Mouse (Mus musculus) heart, embryonic 12.5 days (tissue): Measurements from ENCODE around the gene Fam149a. TPM values are rescaled to one million over a fixed set of nuclear protein-coding genes. Genes with fewer than 3 reads are reported as not detected.
"Not testable (repeated sequence)": the region's sequence is repeated elsewhere in the genome, so short reads cannot be mapped to it uniquely, and the experiment has no call there.

ENCODE experiments used
- ATAC-seq: fragments of 200-750 bp; cut with Nextera tagmentation; 2 replicates; pipeline ENCODE4 v1.8.0; 2017; ENCODE audit warnings: moderate TSS enrichment, moderate library complexity; ENCODE audit not compliant: insufficient number of reproducible peaks, low FRiP score
- H3K27ac ChIP-seq: fragments of 300-500 bp; sonication (generic); 2 replicates; pipeline ENCODE4 v1.5.1; 2016; ENCODE audit warnings: mild to moderate bottlenecking, moderate library complexity; ENCODE audit not compliant: poor library complexity, severe bottlenecking
- H3K27me3 ChIP-seq: fragments of 300-500 bp; sonication (generic); replicated peaks from 2 replicates; pipeline ENCODE4 v1.6.1; 2016; ENCODE audit warnings: mild to moderate bottlenecking, moderate library complexity
- H3K36me3 ChIP-seq: fragments of 300-500 bp; sonication (generic); 2 replicates; pipeline ENCODE4 v1.6.1; 2016; ENCODE audit warnings: mild to moderate bottlenecking, moderate library complexity
- H3K4me1 ChIP-seq: fragments of 300-500 bp; sonication (generic); replicated peaks from 2 replicates; pipeline ENCODE4 v1.6.1; 2016; ENCODE audit warnings: mild to moderate bottlenecking
- H3K4me2 ChIP-seq: fragments of 300-500 bp; sonication (generic); 2 replicates; pipeline ENCODE4 v1.6.1; 2016; ENCODE audit warnings: mild to moderate bottlenecking, moderate library complexity
- H3K4me3 ChIP-seq: fragments of 300-500 bp; sonication (generic); 2 replicates; pipeline ENCODE4 v1.5.1; 2016; ENCODE audit warnings: mild to moderate bottlenecking
- H3K9ac ChIP-seq: fragments of 300-500 bp; sonication (generic); 2 replicates; pipeline ENCODE4 v1.6.1; 2016; ENCODE audit warnings: mild to moderate bottlenecking, moderate library complexity
- H3K9me3 ChIP-seq: fragments of 300-500 bp; sonication (generic); replicated peaks from 2 replicates; pipeline ENCODE4 v1.6.1; 2016; ENCODE audit warnings: mild to moderate bottlenecking, moderate library complexity
- WGBS: fragments of 180-500 bp; shearing (Covaris S2); methylation state at CpG from one replicate; pipeline ENCODE4 v1.1.7; 2016; 5-methylcytosine and 5-hydroxymethylcytosine counted together
- polyA plus RNA-seq: library from polyadenylated mRNA; unstranded; fragments of >200 nt; fragmentation: Nextera tagmentation; extraction: Ambion mirVana; gene quantifications from 2 replicates; pipeline ENCODE4 v1.2.1, GENCODE M21; 2016

Gene Fam149a
- polyA plus RNA-seq, 1 experiment from 2014 or later: 5.4 TPM

DNA sequence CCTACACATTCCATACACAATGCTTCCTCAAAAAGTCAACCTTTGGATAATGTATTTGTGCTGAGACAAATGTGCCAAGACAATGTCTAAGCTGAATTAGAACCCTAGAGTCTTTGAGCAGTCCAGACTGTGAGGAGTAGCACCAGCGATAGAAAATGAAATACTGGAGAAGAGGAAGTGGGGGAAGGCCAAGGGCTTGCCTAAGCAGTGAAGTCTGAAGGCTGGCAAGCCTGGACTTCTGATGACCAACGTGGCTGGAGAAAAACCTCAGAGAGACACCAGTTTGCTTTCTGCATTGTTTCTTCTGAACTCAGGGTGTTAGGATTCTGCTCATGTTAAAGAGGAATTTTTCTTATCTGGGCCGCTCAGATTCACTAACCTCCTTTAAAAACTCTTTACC lies 51.2 kb downstream of the Fam149a start:
- Histone ChIP-seq H3K9me3 (no peaks in the 10 kb centered on the region), H3K27ac (no peak overlapping the region), H3K4me1 (no peaks in the 10 kb centered on the region), H3K27me3 (0 out of 2 replicates have a peak, but pooled peaks cover 4% of the 10 kb centered on the region), H3K9ac (no peak overlapping the region), H3K4me3 (no peak overlapping the region), H3K36me3 (no peaks in the 10 kb centered on the region), H3K4me2 (no peak overlapping the region)
- ATAC-seq: no peak
- WGBS: 68% methylated on average over 3 of the region's 3 CpGs

DNA sequence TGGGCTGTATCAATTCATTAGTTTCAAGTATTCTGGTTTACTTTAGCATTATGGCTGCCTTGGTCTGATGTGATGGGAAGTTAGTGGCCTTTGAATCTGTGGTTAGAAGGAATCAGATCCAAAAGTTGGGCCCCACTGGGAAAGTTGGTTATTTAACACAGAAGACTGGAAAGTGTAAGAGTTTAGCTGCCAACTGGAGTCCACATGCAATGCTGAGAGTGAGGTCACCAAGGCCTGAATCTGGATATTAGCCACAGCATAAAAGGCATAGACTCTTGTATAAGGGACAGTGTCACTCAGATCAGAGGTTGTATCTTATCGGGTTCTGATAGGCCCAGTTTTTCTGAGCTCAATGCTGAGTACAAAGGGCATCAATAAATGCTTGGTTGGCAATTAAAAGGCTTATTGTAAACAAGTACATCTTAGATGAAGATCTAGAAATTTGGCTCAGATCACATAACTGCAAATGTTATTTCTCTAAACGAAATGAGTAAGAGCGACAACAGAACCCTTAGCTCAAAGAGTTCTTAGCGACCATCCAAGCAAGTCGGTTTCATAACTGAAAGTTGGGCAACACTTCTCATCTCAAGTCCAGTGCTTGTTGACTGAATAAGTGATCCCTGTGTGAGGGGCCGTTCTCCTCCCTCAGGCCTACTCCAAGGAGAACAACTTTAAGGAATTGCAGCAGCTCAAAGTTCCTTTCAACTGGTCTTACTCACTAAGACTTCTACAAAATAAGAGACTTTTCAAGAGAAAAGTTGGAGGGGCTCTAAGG lies 52.7 kb downstream of the Fam149a start:
- no peak overlapping the region for H3K9ac ChIP-seq
- H3K9me3 ChIP-seq: no peaks in the 10 kb centered on the region
- H3K27me3 ChIP-seq: 0 out of 2 replicates have a peak, but pooled peaks cover 4% of the 10 kb centered on the region
- H3K4me2 ChIP-seq: no peak overlapping the region
- ATAC-seq: no peak
- H3K27ac ChIP-seq: no peak overlapping the region
- H3K4me1 ChIP-seq: no peaks in the 10 kb centered on the region
- no peaks in the 10 kb centered on the region for H3K36me3 ChIP-seq
- 81% methylated on average over 6 of the region's 6 CpGs for WGBS
- H3K4me3 ChIP-seq: no peak overlapping the region

DNA sequence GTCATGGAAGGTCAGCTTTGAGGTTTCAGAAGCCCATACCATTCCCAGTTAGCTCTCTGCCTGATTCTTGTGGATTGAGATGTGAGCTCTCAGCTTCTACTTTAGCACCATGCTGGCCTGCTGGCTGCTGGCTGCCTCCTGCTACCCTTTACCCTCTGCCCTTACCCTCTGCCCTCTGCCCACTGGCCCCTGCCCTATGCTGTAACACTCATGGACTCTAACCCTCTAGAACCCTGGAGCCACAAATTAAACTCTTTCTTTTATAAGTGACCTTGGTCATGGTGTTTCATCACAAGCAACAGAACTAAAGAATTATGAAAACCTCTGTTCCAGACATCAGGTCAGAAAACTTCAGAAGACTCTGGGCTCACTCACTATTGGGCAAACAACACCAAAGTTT lies 55.0 kb downstream of the Fam149a start:
- not testable (repeated sequence) for H3K27ac ChIP-seq, H3K36me3 ChIP-seq, H3K4me1 ChIP-seq, H3K9ac ChIP-seq, ATAC-seq, H3K27me3 ChIP-seq, H3K9me3 ChIP-seq, H3K4me2 ChIP-seq, H3K4me3 ChIP-seq

DNA sequence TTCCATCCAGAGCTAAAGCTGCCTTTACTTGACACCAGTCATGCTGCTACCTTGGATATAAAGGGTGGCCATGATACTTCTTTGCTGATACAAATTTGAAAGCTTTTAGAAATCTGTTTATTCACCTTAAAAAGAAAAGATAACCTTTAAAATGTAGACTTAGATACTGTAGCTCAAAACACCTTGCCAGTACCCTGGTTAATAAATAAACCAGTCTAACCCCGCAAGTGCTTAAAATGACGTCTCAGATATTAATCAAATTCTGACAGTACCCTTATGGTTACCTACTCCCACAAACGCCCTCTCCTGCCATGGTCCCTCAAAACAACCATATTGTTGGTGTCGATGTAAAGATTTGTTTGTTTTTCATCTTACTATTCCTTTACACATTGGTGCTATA lies 57.9 kb downstream of the Fam149a start:
- Histone ChIP-seq H3K4me1 (peaks cover 3% of the 10 kb centered on the region; the same call in 1 of the 2 replicates), H3K9ac (no peak overlapping the region), H3K27ac (no peak overlapping the region), H3K36me3 (no peaks in the 10 kb centered on the region), H3K4me3 (no peak overlapping the region), H3K27me3 (no peaks in the 10 kb centered on the region), H3K4me2 (no peak overlapping the region), H3K9me3 (no peaks in the 10 kb centered on the region)
- 72% methylated on average over 4 of the region's 4 CpGs for WGBS
- no peak for ATAC-seq

DNA sequence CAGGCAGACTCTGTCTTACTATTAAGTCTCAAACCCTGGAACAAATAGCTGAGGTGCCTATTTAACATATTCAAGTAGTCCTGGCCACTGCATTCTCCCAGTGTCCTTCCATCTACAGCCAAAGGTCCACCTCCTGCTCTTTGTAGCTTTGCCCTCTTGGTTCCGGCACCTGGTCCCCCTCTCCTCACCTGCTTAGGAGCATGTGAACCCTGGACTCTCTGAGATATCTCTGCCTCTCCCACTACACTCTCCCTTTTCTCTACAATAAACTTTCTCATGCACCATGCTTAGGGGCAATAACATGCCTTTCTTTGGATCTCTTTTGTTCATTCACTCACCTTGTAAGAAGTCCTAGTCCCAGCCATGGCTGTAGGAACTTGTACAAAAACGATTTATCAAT lies 60.7 kb downstream of the Fam149a start:
- ATAC-seq: no peak
- Histone ChIP-seq H3K4me1 (peaks cover 3% of the 10 kb centered on the region; the same call in 1 of the 2 replicates), H3K36me3 (no peaks in the 10 kb centered on the region), H3K4me2 (no peak overlapping the region), H3K9me3 (no peaks in the 10 kb centered on the region), H3K27ac (no peak overlapping the region), H3K27me3 (no peaks in the 10 kb centered on the region), H3K9ac (no peak overlapping the region), H3K4me3 (no peak overlapping the region)
- WGBS: 79% methylated on average over 2 of the region's 2 CpGs

DNA sequence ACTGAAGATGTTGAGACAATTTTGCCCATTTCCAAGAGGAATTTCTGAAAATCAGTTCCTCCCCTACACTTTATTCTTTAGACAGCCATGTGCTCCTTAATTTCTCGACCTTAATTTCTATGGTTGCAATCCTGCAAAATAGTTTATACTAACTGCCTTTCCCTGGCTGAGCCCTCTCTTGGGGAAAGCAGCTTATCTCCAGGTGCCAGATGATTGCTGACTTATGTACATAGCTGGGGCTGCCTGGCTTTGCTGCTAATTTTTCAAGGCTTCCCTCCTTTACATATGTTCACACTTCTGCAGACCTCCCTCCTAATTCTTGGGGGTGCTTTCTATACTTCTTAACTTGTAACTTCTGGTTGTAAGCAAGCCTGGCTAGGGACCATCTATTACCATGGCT lies 61.2 kb downstream of the Fam149a start:
- H3K9me3 ChIP-seq: no peaks in the 10 kb centered on the region
- no peak overlapping the region for H3K9ac ChIP-seq
- no peaks in the 10 kb centered on the region for H3K36me3 ChIP-seq
- WGBS: 44% methylated on average over 1 of the region's 1 CpGs
- no peak overlapping the region for H3K27ac ChIP-seq
- H3K27me3 ChIP-seq: no peaks in the 10 kb centered on the region
- no peak for ATAC-seq
- no peak overlapping the region for H3K4me2 ChIP-seq
- H3K4me1 ChIP-seq: peaks cover 3% of the 10 kb centered on the region; the same call in 1 of the 2 replicates
- no peak overlapping the region for H3K4me3 ChIP-seq

DNA sequence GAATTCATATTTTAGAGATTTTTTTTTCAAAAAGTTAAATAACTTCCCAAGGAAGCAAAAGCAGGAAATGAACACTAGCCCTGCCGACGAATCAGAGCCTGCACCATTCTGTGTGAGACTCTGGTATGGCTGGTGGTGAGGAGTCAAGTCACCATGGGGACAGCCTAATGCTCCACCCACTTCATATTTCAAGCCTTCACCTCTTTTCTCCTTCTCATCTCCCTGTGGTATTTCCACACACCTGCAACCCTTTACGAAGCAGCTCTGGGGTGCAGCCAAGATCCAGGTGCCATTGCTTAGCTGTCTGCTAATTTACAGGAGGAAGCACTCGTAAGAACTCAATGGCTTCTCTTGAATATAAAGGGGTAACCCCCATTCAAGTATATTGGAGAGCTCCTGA lies 71.1 kb downstream of the Fam149a start:
- no peak overlapping the region for H3K9ac ChIP-seq
- H3K4me2 ChIP-seq: no peak overlapping the region
- H3K27me3 ChIP-seq: no peaks in the 10 kb centered on the region
- no peak overlapping the region for H3K27ac ChIP-seq
- H3K9me3 ChIP-seq: no peaks in the 10 kb centered on the region
- H3K4me1 ChIP-seq: no peaks in the 10 kb centered on the region
- H3K4me3 ChIP-seq: no peak overlapping the region
- H3K36me3 ChIP-seq: no peaks in the 10 kb centered on the region
- 80% methylated on average over 4 of the region's 4 CpGs for WGBS
- no peak for ATAC-seq

DNA sequence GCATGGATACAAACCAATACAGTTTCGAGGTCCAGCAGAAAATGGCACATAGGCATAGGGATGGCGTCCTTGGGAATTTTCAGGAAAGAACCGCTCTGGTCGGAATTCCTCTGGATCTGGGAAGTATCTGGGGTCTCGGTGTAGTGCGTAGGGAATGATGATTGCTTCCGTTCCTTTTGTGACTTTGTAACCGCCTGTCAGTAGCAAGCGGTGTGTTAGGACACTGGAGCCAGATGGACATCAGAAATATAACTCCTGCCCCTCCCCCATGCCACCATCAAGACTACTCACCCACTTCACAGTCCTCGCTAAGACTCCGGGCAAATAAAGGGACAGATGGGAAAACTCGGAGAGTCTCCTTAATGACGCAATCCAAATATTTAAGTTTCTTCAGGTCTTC lies 73.7 kb downstream of the Fam149a start, which contains the start of gene Gm45753:
Gm45753 (minus strand) TSS at position 101 of the 400 bp plus-strand sequence.
- Histone ChIP-seq H3K27ac (no peak within 1 kb of the TSS), H3K27me3 (no peaks in the 10 kb centered on the region), H3K4me3 (no peak within 1 kb of the TSS), H3K9ac (no peak within 1 kb of the TSS), H3K36me3 (no peaks in the 10 kb centered on the region), H3K4me1 (no peaks in the 10 kb centered on the region), H3K9me3 (no peaks in the 10 kb centered on the region), H3K4me2 (no peak within 1 kb of the TSS)
- no peak for ATAC-seq
- WGBS: 85% methylated on average over 13 of the region's 13 CpGs

DNA sequence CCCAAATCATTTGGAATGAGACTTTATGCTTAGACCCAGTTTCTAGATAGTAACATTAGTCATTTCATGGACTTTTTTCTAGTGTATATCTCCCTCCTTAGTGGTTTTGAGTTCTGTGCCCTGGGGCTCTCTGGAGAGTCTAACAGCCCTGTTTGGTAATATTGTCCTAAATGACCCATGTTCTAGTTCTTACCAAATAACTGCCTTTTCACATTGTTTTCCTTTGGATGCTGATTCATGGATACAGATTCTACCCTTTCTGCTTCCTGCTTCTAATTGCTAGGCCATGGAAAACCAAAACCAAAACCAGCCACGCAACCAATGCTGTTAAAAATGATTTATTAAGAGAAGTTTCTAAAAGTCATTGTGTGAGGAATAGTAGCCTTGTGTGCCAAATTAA lies 76.6 kb downstream of the Fam149a start:
- Histone ChIP-seq H3K4me2 (no peak overlapping the region), H3K27ac (no peak overlapping the region), H3K36me3 (no peaks in the 10 kb centered on the region), H3K27me3 (no peaks in the 10 kb centered on the region), H3K9ac (no peak overlapping the region), H3K4me3 (no peak overlapping the region), H3K4me1 (no peaks in the 10 kb centered on the region), H3K9me3 (no peaks in the 10 kb centered on the region)
- WGBS: 87% methylated on average over 1 of the region's 1 CpGs
- no peak for ATAC-seq

DNA sequence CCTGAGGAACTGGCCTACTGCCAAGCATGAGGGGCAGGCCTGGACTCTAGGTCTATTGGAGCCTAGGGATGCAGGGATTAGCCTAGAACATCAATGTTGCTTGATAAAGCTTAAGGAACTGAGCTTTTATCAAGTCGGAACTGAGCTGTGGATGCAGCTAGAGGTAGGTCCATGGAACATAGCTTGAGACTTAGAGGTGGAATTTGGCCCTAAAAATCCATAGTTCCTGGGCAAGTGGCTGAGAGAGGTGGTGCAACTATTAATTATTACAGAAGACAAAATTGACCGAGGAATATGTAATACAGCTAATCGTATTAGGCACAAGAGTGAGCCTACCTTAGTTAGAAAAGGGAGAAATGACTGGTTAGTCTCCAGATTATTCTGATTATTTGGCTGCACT lies 77.7 kb downstream of the Fam149a start:
- Histone ChIP-seq H3K9ac (no peak overlapping the region), H3K27ac (no peak overlapping the region), H3K4me1 (no peaks in the 10 kb centered on the region), H3K4me2 (no peak overlapping the region), H3K36me3 (no peaks in the 10 kb centered on the region), H3K4me3 (no peak overlapping the region), H3K9me3 (no peaks in the 10 kb centered on the region), H3K27me3 (no peaks in the 10 kb centered on the region)
- WGBS: 77% methylated on average over 3 of the region's 3 CpGs
- ATAC-seq: no peak

DNA sequence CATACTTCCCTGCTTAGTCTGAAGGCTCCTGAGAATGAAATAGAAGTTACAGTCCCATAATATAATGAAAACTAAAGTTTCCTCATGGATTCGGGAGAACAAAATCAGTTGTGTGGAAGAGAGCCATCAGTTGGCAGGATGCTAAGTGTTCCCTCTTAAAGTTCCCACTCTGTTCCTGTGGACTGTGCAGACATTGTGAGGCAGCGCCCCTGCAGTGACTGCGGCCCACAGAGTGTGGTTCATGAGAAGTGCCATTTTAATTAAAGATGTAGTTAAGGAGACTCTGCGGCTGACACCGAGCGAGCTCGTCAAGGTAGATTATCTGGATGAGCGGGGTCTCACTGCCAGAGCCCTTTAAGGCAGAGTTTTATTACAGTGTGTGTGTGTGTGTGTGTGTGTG lies 79.7 kb downstream of the Fam149a start:
- no peak overlapping the region for H3K4me3 ChIP-seq
- H3K9ac ChIP-seq: no peak overlapping the region
- no peak for ATAC-seq
- no peaks in the 10 kb centered on the region for H3K27me3 ChIP-seq
- no peaks in the 10 kb centered on the region for H3K9me3 ChIP-seq
- no peak overlapping the region for H3K27ac ChIP-seq
- 85% methylated on average over 8 of the region's 8 CpGs for WGBS
- H3K4me2 ChIP-seq: no peak overlapping the region
- H3K4me1 ChIP-seq: no peaks in the 10 kb centered on the region
- H3K36me3 ChIP-seq: no peaks in the 10 kb centered on the region

DNA sequence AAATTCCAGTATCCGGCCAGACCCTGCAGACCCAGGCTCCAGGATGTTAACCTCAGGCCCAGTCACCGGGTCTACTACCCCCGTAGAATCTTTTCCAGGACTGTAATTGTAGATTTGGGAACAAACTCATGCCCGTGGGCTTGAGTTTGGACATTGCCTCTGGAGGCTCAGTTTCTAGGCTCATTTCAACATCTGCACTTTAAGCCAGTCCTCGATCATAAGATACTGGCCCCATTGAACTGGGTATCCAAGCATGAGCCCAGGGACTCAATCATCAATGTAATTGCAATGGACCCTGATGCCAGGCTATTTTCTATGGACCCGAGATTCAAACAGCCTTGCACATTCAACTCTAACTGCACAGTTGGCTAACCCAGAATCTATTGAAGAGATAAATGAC lies 86.8 kb downstream of the Fam149a start:
- no peak overlapping the region for H3K9ac ChIP-seq
- no peak overlapping the region for H3K4me2 ChIP-seq
- H3K36me3 ChIP-seq: no peaks in the 10 kb centered on the region
- no peaks in the 10 kb centered on the region for H3K9me3 ChIP-seq
- no peaks in the 10 kb centered on the region for H3K4me1 ChIP-seq
- no peak overlapping the region for H3K4me3 ChIP-seq
- no peak overlapping the region for H3K27ac ChIP-seq
- 88% methylated on average over 6 of the region's 6 CpGs for WGBS
- H3K27me3 ChIP-seq: no peaks in the 10 kb centered on the region
- ATAC-seq: no peak
